Mouse (Mus musculus) liver, embryonic 14.5 days (tissue): ENCODE measurements at regions not wholly inside any gene's neighbourhood (a gene's known extent, or its start where the extent isn't known, plus 50 kb on each side); places are given as distances from the start of the nearest gene placed in this dataset.

ENCODE experiments used
- CTCF ChIP-seq: IDR thresholded peaks from 2 replicates; pipeline ENCODE4 v1.5.1; 2016; ENCODE audit warnings: antibody characterized with exemption, low read depth, control low read depth
- EP300 ChIP-seq: IDR thresholded peaks from 2 replicates; pipeline ENCODE4 v1.6.1; 2016; ENCODE audit warnings: antibody characterized with exemption, low read depth

DNA sequence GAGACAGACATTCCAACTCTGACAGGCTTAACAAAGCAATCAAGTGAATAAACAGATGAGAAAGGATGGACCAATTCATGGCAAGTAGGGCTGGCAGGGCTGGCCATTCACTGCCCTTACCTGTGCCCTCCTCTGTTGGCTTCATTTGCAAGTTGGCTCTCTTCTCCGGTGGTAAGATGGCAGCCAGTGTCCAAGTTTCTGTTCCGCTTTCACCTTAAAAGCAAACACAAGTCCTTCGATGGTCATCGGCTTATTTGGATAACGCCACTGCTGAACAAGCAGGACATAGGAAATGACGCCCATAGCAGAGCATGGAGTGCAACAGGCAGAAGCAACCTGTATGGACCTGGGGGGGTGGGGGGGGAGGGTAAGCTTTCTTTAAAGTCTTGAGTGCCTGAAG, 231.2 kb upstream of the Arid1b start:
- TF ChIP-seq CTCF (no peak), EP300 (no peak)
